Mouse (Mus musculus) left cerebral cortex, postnatal 10 days (tissue): Measurements from ENCODE around the gene Pik3cb. TPM values are rescaled to one million over a fixed set of nuclear protein-coding genes. Genes with fewer than 3 reads are reported as not detected.

ENCODE experiments used
- DNase-seq, 2 experiments: peaks; one replicate each; pipeline ENCODE4 v3.0.0; 2021 to 2022; ENCODE audit warnings: low spot score in 2 of 2, mixed read lengths in 1 of 2; ENCODE audit errors: extremely low spot score in 1 of 2
- intact Hi-C: fragments of 180-260 bp; cut with DNase I; formaldehyde crosslinking; loops from one replicate; pipeline ENCODE4 v1.15.1; 2025
- total RNA-seq, 2 experiments: library from RNA; stranded (reverse); gene quantifications; 2 replicates each; pipeline ENCODE4 v1.2.3; 2021

Pik3cb gene
- total RNA-seq = 10 to 100 TPM; 18.8 to 19.0 TPM

DNA sequence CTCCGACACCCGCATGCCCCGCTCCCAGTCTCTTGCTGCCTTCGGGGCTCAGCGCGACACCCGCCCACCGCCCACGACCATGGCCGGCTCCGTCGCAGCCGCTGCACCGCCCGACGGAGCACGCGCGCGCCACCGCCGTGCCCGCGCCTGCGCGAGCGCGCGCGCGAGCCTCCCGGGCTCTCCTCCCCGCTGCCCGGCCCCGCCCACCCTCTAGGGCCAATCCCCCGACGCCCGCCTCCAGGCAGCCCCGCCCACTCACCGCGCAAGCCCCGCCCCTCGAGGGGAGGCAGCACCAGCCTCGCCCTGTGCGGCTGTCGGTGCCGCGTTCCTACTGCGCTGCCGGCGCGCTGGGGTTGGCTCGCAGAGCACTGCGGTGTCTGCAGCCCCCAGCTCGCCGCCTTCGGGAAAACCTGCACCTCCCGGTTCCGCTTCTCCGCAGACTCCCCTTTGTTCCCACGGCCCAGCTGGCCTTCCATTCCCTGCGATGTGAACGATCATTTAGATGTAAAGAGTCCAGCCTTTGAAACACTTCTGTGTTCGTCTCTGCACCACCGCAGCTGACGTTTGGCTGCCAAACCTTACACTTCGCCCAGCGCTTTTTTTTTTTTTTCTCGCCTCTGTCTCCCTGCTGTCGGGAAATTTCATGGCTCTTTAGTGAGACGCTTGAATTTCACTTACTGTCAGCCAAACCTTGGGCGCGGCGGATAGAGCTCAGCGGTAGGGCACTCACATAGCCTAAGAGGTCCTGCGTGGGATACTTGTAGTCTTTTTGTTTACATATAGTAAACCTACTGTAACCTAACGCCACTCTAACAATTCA lies at the start of gene Pik3cb:
Pik3cb (minus strand) TSS at position 559 of the 820 bp plus-strand sequence.
- intact Hi-C loops = no loop called here
- DNase-seq = peak; percentile 94 to 98

DNA sequence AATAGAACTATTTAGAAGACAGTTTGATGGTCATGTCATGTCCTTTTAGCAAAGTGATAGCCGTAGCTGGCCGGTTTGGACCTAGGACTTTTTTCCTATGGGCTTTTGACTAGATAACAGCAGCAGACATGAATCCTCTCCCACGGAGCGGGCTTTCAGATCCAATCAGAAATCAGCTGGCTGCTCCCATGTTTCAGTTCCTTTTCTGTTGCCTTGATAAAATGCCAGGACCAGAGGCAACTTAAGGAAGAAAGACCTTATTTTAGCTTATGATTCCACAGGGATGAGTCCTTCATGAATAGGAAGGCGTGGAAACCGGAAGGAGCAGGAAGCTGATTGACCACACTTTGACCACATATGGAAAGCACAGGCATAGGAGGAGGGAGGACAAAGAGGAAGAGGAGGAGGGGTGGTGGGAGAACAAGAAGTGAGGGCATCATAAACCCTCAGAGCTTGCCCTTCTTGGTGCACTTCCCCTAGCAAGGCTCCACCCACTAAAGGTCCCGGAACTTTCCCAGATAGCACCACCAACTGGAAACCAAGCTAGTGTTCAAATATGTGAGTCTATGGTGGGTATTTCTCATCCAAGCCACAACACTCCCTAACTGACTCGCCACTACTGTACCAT lies 42.7 kb upstream of the Pik3cb start:
- intact Hi-C loops = no loop called here
- DNase-seq = no peak

DNA sequence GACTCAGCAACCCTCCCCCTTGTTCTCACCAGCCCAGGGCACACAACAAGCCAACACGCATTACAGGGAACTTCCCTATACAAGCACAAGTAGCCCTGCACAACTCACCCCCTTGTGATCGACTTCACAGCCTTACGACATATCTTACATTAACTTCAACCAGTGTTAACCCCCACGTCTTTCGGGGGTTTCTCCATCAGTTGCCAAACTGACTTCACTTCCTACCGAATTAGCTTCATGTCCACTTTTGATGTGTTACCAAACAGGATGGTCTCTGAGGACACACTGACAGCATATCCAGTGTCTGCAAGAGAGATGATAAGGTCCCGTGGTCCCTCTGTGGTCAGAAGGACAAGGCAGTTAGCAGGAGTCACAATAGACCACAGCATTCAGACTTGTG lies 41.7 kb upstream of the Pik3cb start:
- intact Hi-C loops = no loop called here
- DNase-seq = no peak

DNA sequence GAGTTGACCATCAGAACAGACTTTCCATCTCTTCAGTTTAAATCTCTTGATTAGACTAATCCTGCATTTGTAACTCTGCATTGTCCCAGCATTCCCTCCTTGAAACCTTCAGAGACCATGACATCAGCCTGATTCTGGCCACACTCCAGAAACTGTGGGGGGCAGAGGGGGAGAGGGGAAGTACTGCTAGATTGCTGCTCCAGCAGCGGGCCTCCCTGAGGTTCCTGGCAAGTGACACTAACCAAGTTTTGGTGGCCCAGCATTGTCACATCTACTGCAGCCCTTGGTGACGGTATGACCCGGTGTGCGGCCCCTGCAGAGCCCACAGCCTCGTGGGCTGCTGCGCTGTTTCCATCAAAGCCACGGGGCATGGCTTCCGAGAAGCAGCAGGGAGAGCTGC lies 39.9 kb upstream of the Pik3cb start:
- DNase-seq = peak in 1 of 2 experiments; percentile 69
- intact Hi-C loops = no loop called here

DNA sequence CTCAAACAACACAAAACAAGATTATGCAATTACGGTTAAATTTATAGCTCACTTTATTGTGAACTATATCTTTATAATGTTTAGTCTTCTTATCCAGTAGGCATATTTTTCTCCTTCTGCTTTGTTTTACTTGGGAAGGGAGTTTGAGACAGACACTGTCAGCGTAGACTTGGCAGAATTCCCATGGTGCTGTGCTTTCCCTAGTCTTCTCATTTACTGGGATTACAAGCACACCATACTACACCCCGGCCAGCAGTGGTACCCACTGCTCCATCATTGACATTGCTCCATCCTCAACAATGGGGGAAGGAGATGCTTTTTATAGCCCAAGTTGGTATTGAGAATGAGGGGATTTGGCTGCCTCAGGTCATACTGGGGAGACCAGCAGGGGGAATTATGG lies 38.3 kb upstream of the Pik3cb start:
- no peak for DNase-seq
- intact Hi-C loops = no loop called here

DNA sequence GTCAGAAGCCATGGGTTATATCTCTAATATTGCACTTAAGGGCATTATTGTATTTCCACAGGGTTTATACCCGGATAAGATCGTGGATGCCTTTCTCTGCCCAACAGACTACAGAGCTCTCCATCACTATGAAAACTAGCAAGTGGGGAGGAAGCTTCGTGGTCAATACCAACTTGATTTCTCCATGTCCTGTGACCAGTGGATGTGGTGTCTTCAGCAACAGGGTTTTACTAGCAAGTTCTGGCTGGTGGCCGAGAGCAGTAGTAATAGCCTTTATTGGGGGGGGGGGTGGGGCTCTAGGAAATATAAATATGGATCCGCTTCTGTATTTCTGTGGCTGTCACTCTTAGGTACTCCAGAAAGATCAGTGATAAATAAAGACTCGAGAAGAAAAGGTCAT lies 35.4 kb upstream of the Pik3cb start:
- intact Hi-C loops = no loop called here
- DNase-seq = no peak

DNA sequence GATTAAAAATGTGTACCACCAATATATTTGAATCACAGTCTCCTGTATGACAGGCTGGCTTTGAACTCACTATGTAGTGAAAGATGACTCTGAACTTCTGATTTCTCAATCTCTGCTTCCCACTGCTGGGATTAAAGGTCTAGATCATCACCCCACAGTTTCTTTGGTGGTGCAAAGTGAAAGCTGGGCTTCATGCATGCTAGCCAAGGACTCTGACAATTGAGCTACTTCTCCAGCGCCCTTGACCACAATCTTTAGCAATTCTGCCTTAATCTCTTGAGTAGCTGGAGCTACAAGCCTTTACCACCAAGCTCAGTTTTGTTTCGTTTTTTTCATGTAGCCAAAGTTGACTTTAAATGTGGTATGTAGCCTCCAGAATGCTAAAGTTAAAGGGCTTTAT lies 32.4 kb upstream of the Pik3cb start:
- intact Hi-C loops = no loop called here
- no peak for DNase-seq

DNA sequence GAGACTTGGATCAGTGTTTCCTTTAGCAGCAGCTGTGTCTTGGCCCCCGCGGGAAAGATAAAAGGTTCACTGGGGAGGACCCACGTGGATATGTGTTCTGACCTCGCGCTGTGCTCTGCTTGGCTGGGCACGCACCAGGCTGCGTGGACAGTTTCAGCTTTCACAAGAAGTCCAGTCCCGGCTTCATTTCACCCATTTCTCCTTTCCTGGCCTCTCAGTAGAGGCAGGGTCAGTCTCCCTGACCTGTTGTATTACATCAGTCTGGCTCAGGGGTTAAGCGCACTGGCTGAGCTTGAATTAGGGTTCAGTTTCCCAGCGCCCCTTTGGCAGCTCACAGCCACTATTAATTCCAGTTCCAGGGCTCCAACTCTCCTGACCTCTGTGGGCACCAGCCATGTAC lies 30.8 kb upstream of the Pik3cb start:
- no peak for DNase-seq
- intact Hi-C loops = no loop called here

DNA sequence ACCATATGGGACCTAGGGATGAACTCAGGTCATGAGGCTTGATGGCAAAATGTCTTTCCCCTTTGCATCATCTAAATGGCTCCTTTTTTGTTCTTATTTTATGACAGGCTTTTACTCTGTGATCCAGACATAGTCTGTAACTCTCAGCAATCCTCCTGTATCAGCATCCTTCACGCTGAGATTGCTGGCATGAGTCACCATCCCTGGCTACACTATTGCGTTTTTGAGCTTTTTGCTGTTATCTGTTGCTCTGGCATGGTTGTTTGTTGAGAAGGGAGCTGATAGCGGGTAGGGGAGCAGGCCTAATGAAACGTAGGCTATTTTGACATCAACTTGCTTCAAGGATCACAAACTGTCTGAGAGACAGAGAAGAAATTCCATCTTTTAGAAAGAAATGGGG lies 28.6 kb upstream of the Pik3cb start:
- intact Hi-C loops = no loop called here
- no peak for DNase-seq

DNA sequence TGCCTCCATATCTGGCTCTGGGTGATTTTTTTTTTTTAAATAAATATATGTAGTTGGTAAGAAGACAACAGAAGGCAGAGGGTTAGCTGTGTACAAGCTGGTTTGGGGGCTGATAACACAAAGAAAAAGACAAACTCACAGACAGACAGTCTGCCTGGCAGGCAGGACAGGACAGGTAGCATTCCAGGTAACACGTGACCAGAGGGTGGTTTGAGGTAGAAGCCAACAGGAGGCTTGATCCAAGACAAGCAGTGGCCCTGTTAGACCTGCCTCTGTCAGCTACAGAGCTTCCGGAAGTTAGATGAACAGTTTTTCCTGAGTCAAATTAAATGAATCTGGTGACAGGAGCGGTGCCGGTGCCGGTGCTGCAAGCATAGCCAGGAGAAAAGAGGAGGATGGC lies 26.5 kb upstream of the Pik3cb start:
- DNase-seq = no peak

DNA sequence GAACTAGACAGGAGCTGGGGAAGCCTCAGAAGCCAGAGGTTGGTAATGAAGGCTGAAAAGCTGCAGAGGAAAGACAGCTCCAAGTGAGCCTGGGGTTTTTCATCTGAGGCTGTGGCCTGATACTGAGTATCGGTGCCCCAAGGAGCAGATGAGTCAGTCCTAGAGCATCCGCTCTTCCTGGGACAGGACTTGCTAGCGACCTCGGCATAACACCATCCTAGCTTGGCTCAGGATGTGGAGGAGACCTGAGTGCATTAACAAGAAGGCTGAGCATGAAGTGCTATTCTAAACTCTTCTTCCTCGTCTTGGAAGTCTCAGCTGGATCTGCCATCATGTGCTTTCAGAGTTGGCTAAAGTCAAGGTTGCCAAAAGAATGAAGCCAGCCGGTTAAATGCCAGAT lies 25.5 kb upstream of the Pik3cb start:
- DNase-seq = no peak
- intact Hi-C loops = no loop called here

More for the DNA sequence above, 26.5 kb upstream of the Pik3cb start:
- intact Hi-C loops = no loop called here

DNA sequence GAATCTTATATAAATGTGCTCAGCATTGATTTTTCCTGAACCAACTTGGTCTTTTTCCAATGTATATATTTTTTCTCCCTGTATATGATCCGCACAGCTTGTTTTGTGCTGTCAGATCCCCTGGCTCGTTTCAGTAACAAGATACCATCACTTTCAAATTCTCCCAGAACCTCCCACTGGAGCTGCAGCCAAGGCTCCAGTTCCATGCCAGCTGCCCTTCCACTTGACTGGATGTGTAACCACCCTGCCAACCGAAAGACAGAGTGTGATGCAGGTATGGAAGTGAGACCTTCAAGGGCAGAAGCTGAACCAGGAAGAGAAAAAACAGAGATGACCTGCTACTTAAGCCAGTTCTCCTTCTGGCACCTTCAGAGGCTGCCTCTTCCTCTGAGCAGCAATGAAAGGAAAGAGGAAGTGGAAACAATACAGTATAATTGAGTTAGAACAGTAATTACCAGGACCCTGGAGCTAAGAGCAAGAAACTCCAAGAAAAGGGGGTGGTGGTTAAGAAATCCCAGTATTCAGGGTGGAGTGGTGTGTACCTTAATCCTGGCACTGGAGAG lies 24.3 kb upstream of the Pik3cb start:
- no peak for DNase-seq
- intact Hi-C loops = no loop called here

DNA sequence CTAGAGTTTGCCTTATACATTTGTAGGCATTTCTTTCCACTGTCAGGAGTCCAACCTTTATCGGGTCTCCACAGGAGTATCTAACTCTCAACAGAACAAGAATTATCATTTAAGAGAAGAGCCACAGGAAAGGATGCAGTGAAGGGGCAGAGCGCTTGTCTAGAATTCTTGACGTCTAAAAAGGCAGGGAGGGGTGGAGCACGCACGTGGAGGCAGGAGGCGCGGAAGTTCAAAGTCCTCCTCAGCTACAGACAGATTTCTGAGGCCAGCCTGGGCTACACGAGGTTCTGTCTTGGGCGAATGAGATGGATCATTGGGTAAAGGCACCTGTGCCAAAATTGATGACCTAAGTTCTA lies 23.7 kb upstream of the Pik3cb start:
- no peak for DNase-seq
- intact Hi-C loops = no loop called here

DNA sequence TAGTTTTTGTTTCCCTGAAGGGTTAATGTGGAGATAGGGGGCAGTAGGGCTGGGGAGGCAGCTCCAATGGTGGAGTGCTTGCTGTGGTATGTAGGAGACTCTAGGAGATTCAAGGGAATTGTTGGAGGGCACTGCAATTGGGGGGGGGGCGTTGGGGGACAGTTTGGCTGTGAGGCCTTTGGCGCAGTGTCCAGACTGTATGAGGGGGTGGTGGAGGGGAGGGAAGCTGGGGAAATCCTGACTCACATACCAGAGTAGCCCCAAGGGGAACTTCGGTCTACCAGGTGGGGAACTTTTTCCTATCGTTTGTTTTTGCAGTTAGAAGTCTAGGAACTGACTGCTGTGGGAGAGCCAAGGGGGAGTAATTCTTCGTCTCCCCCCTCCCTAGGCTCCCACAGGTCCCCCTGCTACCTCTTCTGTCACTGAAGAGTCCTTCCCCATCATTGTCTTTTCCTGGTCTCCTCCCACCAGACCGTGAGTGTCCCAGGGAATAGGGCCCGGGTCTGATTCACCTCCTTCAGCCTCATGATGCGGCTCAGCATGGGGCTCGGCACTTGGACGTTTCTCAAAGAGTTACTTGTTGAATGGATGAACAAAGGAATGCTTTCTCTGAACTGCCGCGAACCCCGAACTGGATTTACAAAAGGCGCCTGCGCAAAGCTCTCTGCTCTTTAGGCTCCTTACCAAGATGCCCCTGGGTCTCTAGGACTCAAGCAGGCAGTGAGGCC lies 23.2 kb upstream of the Pik3cb start:
- intact Hi-C loops = no loop called here
- DNase-seq = peak; percentile 44 to 81

DNA sequence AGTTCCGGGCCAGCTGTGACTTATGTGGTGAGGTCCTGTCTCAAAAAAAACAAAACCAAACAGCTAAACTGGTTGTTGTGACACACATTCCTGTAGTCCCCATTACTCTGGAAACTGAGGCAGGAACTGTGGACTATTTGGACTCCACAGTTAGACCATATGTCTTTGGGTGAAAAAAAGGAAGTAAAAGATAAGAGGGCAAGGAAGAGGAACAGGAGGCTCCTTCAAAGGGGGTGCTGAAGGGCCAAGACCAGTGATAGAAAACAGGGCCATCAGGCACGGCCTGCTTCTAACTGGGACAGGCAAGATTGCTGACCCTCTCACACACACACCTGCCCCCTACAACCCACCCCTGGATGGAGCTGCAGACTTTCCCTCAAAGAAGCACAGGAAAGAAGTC lies 22.4 kb upstream of the Pik3cb start:
- DNase-seq = no peak
- intact Hi-C loops = no loop called here

DNA sequence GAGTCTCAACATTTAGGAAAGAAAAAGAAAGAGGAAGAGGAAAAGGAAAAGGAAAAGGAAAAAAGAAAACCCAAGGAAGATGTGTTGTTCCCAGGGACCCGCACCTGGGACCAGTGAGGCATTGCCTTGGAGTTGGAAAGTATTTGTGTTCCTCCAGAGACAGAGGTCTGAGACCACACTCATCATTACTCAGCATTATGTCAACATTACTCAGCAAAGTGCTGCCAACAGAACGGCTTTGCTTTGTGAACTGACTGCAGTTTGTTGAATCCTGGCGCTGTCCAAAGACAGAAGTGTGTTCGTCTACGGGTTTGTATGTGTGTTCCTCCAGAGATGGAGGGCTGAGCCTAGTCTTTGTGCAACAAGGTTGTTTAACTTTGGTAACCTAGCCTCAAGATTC lies 20.4 kb upstream of the Pik3cb start:
- no peak for DNase-seq
- intact Hi-C loops = no loop called here

DNA sequence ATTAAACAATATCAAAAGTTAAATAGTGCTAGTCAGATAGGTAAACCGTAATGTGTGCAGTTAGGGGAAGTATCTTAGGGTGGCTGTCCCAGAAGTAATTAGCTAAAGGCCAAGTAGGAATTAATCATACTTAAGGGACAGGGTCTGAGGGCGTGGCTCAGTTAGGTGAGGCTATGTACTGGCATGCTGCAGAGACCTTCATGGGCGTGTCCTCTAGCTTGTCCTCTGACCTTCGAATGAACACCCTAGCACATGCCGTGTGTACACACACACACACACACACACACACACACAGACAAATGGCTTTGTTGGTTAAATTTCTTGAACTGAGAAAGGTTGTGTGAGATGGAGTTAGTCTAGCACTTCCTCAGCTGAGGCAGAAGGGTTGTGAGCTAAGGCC lies 19.5 kb upstream of the Pik3cb start:
- intact Hi-C loops = no loop called here
- DNase-seq = no peak

DNA sequence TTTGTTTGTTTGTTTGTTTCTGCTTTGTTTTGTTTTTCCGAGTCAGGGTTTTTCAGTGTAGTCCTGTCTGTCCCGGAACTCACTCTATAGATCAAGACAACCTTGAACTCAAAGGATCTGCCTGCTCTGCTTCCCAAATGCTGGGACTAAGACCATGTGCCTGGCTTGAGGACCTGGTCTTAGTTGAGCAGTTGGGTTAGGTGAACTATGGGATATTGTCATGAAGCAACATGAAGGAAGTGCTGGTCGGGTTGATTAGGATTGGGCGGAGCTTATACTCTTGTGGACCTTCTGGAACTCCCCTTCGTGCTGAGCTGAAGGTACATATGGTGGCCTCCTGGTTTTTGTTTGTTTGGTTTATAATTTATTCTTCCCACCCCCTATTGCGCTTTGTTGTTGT lies 18.3 kb upstream of the Pik3cb start:
- intact Hi-C loops = no loop called here
- DNase-seq = no peak

DNA sequence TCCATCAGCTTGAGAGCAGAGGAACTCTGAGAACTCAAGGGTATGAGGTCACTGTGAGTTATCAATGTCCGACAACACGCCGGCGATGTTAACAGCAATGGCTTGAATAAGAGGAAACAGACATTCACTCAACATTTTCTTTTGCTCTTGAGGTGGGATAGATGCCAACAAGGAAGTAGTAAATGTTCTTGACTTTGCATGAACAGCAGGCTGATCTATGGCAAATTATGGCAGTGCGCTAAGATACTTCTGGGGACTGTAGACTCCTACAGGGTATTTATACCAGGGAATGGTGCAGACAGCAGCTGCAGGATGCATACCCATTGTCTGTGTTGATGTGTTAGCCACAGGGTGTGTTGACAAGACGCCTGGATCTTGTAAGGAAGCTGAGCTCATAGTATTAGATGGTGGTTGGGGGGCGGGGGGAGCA lies 17.8 kb upstream of the Pik3cb start:
- DNase-seq = no peak
- intact Hi-C loops = no loop called here

DNA sequence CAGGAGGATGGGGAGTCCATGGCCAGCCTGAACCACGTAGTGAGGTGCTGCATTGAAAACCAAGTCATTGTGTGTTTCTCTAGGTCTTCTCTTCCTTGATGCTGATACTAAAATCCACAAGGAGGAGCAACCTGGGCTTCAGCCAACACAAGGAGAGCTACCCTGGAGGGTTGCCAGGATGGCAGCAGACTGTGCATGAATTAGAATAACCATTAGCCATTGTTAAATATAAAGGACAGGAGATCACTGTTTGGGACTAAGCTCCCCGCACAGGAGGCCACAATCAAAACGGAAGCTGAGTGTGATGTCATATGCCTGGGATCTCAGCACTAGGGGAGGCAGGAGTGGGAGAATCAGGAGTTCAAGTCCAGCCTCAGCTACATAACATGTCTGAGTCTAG lies 13.2 kb upstream of the Pik3cb start:
- peak in 1 of 2 experiments; percentile 61 for DNase-seq

More for the DNA sequence above, 13.2 kb upstream of the Pik3cb start:
- intact Hi-C loops = no loop called here
